Mouse (Mus musculus): ENCODE data around the gene Lims1. TPM values are rescaled to one million over a fixed set of nuclear protein-coding genes. Genes with fewer than 3 reads are reported as not detected.

Gene Lims1
- 2.6 and 2.7 TPM in 2 replicates for polyA plus RNA-seq (2012)

GRCm38 (mm10) chr10:58323028-58323991 lies at the start of gene Lims1:
TSS of gene Lims1 (plus strand) at chr10:58323466.

GRCm38 (mm10) chr10:58446384-58447279 lies 123.4 kb downstream of the Lims1 start, which contains the start of gene Ranbp2:
TSS of gene Ranbp2 (plus strand) at chr10:58446920.

Other genes with a start within 250 kb of the Lims1 start
- not detected in 2 replicates for gene AW822073, start 98.5 kb upstream of the Lims1 start, polyA plus RNA-seq (2012)
- 0.03 TPM in 1 of 2 replicates, not detected in the other for gene Duxf3, start 90.8 kb upstream of the Lims1 start, polyA plus RNA-seq (2012)
- not detected in 2 replicates for gene Gm4981, start 86.8 kb upstream of the Lims1 start, polyA plus RNA-seq (2012)
- 5.8 and 7.3 TPM in 2 replicates for gene Gcc2, start 68.0 kb upstream of the Lims1 start, polyA plus RNA-seq (2012)
- gene Ranbp2, start 123.5 kb downstream of the Lims1 start, polyA plus RNA-seq (2012) = 4.8 and 7.3 TPM in 2 replicates
- 0.76 and 1.2 TPM in 2 replicates for gene Ccdc138, start 174.5 kb downstream of the Lims1 start, polyA plus RNA-seq (2012)